Mouse (Mus musculus) forebrain, postnatal 0 days (tissue): ENCODE data around the gene Vstm2b. TPM values are rescaled to one million over a fixed set of nuclear protein-coding genes. Genes with fewer than 3 reads are reported as not detected.

ENCODE experiments used
- ATAC-seq: fragments of 200-750 bp; cut with Nextera tagmentation; 2 replicates; pipeline ENCODE4 v1.8.0; 2017; ENCODE audit warnings: mild to moderate bottlenecking, moderate library complexity
- DNase-seq: peaks from one replicate; pipeline ENCODE4 v3.0.0-alpha.2; 2015
- H3K27ac ChIP-seq: fragments of 300-500 bp; sonication (generic); 2 replicates; pipeline ENCODE4 v1.5.1; 2014; ENCODE audit warnings: low read depth, mild to moderate bottlenecking, antibody characterized with exemption, low read length, moderate library complexity, mixed read lengths
- H3K27me3 ChIP-seq: fragments of 300-500 bp; sonication (generic); 2 replicates; pipeline ENCODE4 v1.6.1; 2014; ENCODE audit warnings: mild to moderate bottlenecking, low read length, mixed read lengths; ENCODE audit not compliant: insufficient read depth
- H3K36me3 ChIP-seq: fragments of 300-500 bp; sonication (generic); 2 replicates; pipeline ENCODE4 v1.6.1; 2014; ENCODE audit warnings: mild to moderate bottlenecking, moderate library complexity; ENCODE audit not compliant: insufficient read depth
- H3K4me1 ChIP-seq: fragments of 300-500 bp; sonication (generic); 2 replicates; pipeline ENCODE4 v1.6.1; 2014; ENCODE audit warnings: antibody characterized with exemption; ENCODE audit not compliant: insufficient read depth
- H3K4me2 ChIP-seq: fragments of 300-500 bp; sonication (generic); 2 replicates; pipeline ENCODE4 v1.6.1; 2014; ENCODE audit warnings: low read depth, mild to moderate bottlenecking, moderate library complexity
- H3K4me3 ChIP-seq: fragments of 300-500 bp; sonication (generic); 2 replicates; pipeline ENCODE4 v1.5.1; 2014; ENCODE audit warnings: low read depth, low read length, mixed read lengths
- H3K9ac ChIP-seq: fragments of 300-500 bp; sonication (generic); 2 replicates; pipeline ENCODE4 v1.6.1; 2014; ENCODE audit warnings: mild to moderate bottlenecking
- H3K9me3 ChIP-seq: fragments of 300-500 bp; sonication (generic); 2 replicates; pipeline ENCODE4 v1.6.1; 2016; ENCODE audit warnings: low read length
- CTCF ChIP-seq: sonication (generic); IDR thresholded peaks from 2 replicates; pipeline ENCODE4 v1.5.1; 2016; ENCODE audit warnings: antibody characterized with exemption, control low read depth, low read depth
- WGBS: fragments of 180-500 bp; shearing (Covaris S2); extraction: QIAGEN DNeasy Blood & Tissue Kit; methylation state at CpG from one replicate; pipeline ENCODE4 v1.1.7; 2014; 5-methylcytosine and 5-hydroxymethylcytosine counted together
- polyA plus RNA-seq: library from polyadenylated mRNA; unstranded; fragments of >200 nt; fragmentation: Nextera tagmentation; extraction: Ambion mirVana; gene quantifications from 2 replicates; pipeline ENCODE4 v1.2.1, GENCODE M21; 2015
- total RNA-seq: library from RNA; depleted of rRNA; stranded (reverse); fragments of >200 nt; gene quantifications from 2 replicates; pipeline ENCODE4 v1.2.3, GENCODE M21; 2014

The Vstm2b gene
- total and polyA plus RNA-seq, 2 experiments from 2014 or later = 31.8 to 64.6 TPM

DNA sequence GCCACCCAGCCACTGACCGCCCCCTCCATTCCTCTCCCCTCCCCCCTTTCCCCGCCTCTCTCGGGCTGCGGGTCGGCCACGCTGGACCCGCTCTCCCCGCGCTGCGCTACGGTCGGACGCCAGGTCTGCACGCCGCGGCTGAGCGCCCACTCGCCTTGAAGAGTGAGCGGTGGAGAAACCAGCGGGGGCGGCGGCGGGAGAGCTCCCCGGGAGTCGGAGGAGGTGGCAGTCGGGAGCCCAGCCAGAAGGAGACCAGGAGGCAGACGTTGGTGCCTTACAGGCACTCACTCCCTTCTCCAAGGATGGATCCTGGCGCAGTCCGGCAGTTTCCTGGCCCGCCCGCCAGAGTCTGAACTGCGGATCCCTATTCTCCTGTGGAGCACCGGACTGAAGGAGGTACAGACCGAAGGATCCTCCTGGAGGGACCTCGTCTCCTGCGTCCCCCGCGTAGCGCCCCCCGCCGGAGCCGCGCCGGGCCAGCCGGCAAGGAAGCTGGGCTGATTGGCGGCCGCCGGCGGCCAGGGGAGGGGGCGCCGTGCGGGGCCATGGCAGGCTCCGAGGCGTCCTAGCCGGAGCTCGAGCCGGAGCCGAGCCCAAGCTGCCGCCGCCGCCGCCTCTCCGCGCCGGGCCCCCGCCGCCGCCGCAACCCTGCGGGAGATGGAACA lies 715 bp downstream of the Vstm2b start:
- DNase-seq = peak; percentile 61
- H3K27me3 ChIP-seq = no peaks in the 10 kb centered on the region
- WGBS = 3% methylated on average over 68 of the region's 70 CpGs
- H3K4me1 ChIP-seq = peaks cover 12% of the 10 kb centered on the region
- H3K9ac ChIP-seq = peak overlapping the region; percentile 84
- H3K9me3 ChIP-seq = no peaks in the 10 kb centered on the region
- H3K4me2 ChIP-seq = peak overlapping the region; percentile 76
- peak; percentile 50 for ATAC-seq
- peak overlapping the region; percentile 79 for H3K27ac ChIP-seq
- peak; percentile 21; the same call in 1 of the 2 replicates for TF ChIP-seq CTCF
- H3K4me3 ChIP-seq = peak overlapping the region; percentile 55
- H3K36me3 ChIP-seq = no peaks in the 10 kb centered on the region

DNA sequence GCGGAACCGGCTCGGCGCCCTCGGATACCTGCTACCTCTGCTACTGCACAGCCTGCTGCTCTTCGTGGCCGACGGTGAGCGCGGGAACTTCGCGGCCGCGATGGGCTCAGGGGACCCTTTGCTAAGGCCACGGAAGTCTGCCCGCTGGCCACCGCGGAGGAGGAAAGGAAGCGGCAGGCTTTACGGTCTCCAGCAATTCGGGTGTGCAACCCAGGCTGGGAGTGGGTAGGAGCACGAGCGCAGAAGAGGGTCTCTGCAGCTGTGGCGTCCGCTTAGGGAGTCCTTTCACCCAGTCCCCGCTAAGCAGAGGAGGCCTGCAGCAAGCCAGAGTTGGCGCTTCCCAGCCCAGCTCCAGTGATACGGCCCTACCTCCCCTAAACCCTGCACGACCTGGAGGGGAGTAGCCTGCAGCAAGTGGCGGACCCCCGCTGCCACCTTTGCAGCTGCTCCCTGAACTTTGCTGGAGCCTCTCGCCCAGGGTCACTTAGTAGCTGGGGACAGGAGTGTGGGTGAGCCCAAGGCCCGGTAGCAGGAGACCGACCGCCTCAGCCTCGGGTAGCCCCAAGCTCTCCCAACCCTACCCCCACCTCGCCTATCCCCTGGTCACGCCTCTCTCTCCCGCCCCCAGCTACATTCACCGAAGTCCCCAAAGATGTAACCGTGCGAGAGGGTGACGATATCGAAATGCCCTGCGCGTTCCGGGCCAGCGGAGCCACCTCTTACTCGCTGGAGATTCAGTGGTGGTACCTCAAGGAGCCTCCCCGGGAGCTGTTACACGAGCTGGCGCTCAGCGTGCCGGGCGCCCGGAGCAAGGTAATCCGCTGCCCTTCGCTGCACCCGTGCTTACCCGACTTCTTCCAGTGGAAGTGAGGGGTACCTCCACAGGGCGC lies 1.5 kb downstream of the Vstm2b start:
- WGBS = 3% methylated on average over 61 of the region's 61 CpGs
- ATAC-seq (peak; percentile 44), DNase-seq (peak; percentile 54)
- H3K4me3 ChIP-seq = peak overlapping the region; percentile 55
- no peaks in the 10 kb centered on the region for H3K9me3 ChIP-seq
- H3K36me3 ChIP-seq = no peaks in the 10 kb centered on the region
- peak overlapping the region; percentile 84 for H3K9ac ChIP-seq
- peak overlapping the region; percentile 76 for H3K4me2 ChIP-seq
- H3K27ac ChIP-seq = peak overlapping the region; percentile 79
- no peaks in the 10 kb centered on the region for H3K27me3 ChIP-seq
- H3K4me1 ChIP-seq = peaks cover 12% of the 10 kb centered on the region
- TF ChIP-seq CTCF = no peak

DNA sequence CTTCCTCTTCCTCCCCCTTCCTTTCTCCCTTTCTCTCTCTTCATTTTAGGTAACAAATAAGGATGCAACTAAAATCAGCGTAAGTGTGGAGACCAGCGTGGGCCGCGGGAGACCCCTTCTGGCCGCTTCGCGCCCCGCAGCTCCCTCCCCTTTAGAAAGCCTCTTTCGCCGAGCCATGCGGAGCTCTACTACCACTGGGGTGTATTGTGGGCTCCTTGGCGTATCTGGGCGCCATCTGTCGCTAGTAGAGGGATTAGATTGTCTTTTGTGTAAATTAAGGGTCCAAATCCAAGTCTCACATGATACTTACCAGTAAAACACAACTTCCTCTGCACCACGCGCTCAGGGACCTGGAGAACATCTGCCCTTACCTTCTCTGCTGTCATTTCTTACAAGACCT lies 3.1 kb downstream of the Vstm2b start:
- no peaks in the 10 kb centered on the region for H3K36me3 ChIP-seq
- peak; percentile 95 for DNase-seq
- H3K27me3 ChIP-seq = no peaks in the 10 kb centered on the region
- H3K4me3 ChIP-seq = peak overlapping the region; percentile 55
- peak overlapping the region; percentile 84; the same call in 1 of the 2 replicates for H3K9ac ChIP-seq
- no peaks in the 10 kb centered on the region for H3K9me3 ChIP-seq
- 1% methylated on average over 16 of the region's 16 CpGs for WGBS
- peak; percentile 87 for ATAC-seq
- TF ChIP-seq CTCF = peak; percentile 89
- H3K4me2 ChIP-seq = peak overlapping the region; percentile 76
- no peak overlapping the region for H3K27ac ChIP-seq
- H3K4me1 ChIP-seq = peaks cover 12% of the 10 kb centered on the region

DNA sequence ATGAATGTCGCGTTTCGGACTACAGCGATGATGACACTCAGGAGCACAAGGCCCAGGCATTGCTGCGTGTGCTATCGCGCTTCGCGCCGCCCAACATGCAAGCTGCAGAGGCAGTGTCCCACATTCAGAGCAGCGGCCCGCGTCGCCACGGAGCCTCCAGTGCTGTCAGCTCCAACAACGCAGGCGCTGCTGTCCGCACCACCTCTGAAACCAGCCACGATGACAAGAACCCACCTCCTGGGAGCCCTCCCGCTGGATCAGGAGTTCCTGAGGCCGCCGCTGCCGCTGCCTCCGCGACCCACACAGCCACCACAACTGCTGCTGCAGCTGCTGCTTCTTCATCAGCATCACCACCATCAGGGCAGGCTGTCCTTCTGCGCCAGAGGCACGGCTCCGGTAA lies 4.4 kb downstream of the Vstm2b start:
- Histone ChIP-seq H3K9me3 (no peaks in the 10 kb centered on the region), H3K27ac (no peak overlapping the region), H3K9ac (peak overlapping the region; percentile 43), H3K36me3 (peaks cover under 1% of the 10 kb centered on the region; the same call in 1 of the 2 replicates), H3K4me3 (peak overlapping the region; percentile 26), H3K4me2 (peak overlapping the region; percentile 76), H3K4me1 (peaks cover 12% of the 10 kb centered on the region), H3K27me3 (no peaks in the 10 kb centered on the region)
- ATAC-seq (no peak), DNase-seq (peak; percentile 54)
- WGBS = 21% methylated on average over 28 of the region's 28 CpGs
- no peak for TF ChIP-seq CTCF

DNA sequence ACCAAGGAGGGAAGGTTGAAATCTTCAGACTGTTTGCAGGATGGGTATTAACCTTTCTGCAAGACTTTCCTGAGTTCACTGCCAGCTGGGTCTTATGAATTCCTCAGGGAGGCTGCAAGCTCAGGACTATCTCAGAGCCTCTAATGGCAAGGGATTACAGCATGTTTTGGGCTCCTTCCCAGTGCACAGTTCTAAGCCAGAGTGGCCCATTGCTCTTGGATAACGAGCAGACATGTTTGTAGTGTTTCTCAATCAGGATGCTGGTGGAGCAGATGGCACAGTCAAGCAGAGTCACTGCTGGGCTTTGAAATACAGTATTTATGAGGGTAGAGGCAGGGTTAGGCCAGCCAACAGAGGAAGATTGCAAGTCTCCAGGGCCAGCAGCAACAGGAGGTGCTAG lies 8.4 kb downstream of the Vstm2b start:
- Histone ChIP-seq H3K9ac (no peak overlapping the region), H3K36me3 (peaks cover 8% of the 10 kb centered on the region), H3K9me3 (no peaks in the 10 kb centered on the region), H3K4me1 (peaks cover 12% of the 10 kb centered on the region), H3K4me2 (no peak overlapping the region), H3K27ac (no peak overlapping the region), H3K4me3 (no peak overlapping the region), H3K27me3 (no peaks in the 10 kb centered on the region)
- DNase-seq (peak; percentile 43), ATAC-seq (peak; percentile 78)
- 26% methylated on average over 1 of the region's 1 CpGs for WGBS
- no peak for TF ChIP-seq CTCF

DNA sequence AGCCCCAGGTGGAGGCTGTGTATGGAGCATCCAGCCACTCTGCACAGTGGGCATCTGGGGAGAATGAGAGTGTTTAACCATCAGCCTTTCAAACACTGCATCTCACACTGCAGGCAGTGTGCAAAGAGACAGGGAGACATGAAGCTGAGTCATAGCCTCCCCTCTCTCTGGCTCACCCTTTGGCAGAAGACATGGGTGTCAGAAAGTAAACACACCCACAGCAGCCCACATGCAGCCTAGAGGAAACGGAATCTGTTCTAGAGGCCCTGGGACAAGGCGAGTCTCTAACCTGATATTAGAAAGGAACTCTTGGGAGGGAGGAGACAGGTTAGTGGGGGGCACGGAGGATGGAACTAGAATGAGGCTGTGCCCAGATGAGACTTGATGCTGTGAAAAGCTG lies 18.6 kb downstream of the Vstm2b start:
- DNase-seq (no peak), ATAC-seq (no peak)
- TF ChIP-seq CTCF = no peak
- no peak overlapping the region for H3K4me2 ChIP-seq
- 90% methylated on average over 3 of the region's 3 CpGs for WGBS
- no peaks in the 10 kb centered on the region for H3K27me3 ChIP-seq
- H3K4me3 ChIP-seq = no peak overlapping the region
- H3K9me3 ChIP-seq = no peaks in the 10 kb centered on the region
- no peak overlapping the region for H3K9ac ChIP-seq
- H3K27ac ChIP-seq = no peak overlapping the region
- H3K36me3 ChIP-seq = peaks cover 9% of the 10 kb centered on the region
- no peaks in the 10 kb centered on the region for H3K4me1 ChIP-seq

DNA sequence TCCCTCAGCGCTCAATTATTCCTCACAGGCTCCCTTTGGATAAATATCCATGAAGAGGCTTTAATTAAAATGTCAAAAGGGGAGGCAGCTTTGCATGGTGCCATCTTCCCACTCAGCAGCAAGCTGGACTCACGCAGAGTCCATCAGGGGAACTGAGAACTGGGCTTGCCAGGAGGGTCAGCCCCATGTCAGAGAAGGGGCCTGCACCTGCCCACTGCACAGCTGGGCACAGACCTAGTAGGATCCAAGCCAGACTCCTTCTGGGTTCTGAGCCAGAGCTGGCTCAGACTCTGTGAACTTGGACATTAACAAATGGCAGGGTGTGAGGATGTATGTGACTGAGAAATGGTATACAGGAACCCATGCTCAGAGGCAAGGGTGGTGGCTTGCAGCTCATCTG lies 22.0 kb downstream of the Vstm2b start:
- DNase-seq (no peak), ATAC-seq (peak; percentile 54; the same call in 1 of the 2 replicates)
- H3K4me3 ChIP-seq = no peak overlapping the region
- no peaks in the 10 kb centered on the region for H3K9me3 ChIP-seq
- H3K9ac ChIP-seq = no peak overlapping the region
- TF ChIP-seq CTCF = no peak
- peaks cover 10% of the 10 kb centered on the region; the same call in 1 of the 2 replicates for H3K36me3 ChIP-seq
- no peaks in the 10 kb centered on the region for H3K27me3 ChIP-seq
- no peak overlapping the region for H3K27ac ChIP-seq
- 65% methylated on average over 2 of the region's 2 CpGs for WGBS
- no peaks in the 10 kb centered on the region for H3K4me1 ChIP-seq
- H3K4me2 ChIP-seq = no peak overlapping the region
